Mouse (Mus musculus) T-helper 1 cell (primary cell): ENCODE measurements around the gene Nlrp6.
"Not testable (repeated sequence)": the region's sequence is repeated elsewhere in the genome, so short reads cannot be mapped to it uniquely, and the experiment has no call there.

Experiments used
- in situ Hi-C: fragments of 300-600 bp; cut with MboI, MseI; formaldehyde crosslinking; loops from one replicate; pipeline ENCODE4 v1.15.1; 2025; ENCODE audit warnings: high pct_unique_total_duplicates

Nlrp6 gene

GRCm38 (mm10) chr7:140949824-140950530 lies 29.3 kb downstream of the Nlrp6 start, which contains the start of gene Ifitm5:
TSS of gene Ifitm5 (minus strand) at chr7:140950291.
- in situ Hi-C loops = no loop called here

GRCm38 (mm10) chr7:140951051-140951450 lies 30.3 kb downstream of the Nlrp6 start:
- in situ Hi-C loops = no loop called here

GRCm38 (mm10) chr7:140951765-140952164 lies 31.1 kb downstream of the Nlrp6 start:
- in situ Hi-C loops = no loop called here

GRCm38 (mm10) chr7:140952441-140952840 lies 31.7 kb downstream of the Nlrp6 start:
- in situ Hi-C loops = no loop called here

- in situ Hi-C loops = no loop called here
Observed at GRCm38 (mm10) chr7:140953133-140953532, 32.4 kb downstream of the Nlrp6 start.

GRCm38 (mm10) chr7:140953800-140954732 lies 33.4 kb downstream of the Nlrp6 start:
- in situ Hi-C loops = no loop called here

- in situ Hi-C loops = loop anchor here (5.0 kb wide), 1 partner anchor 93 kb away; no protein-coding TSS in a partner anchor
Observed at GRCm38 (mm10) chr7:140954733-140955071, 34.0 kb downstream of the Nlrp6 start.

- in situ Hi-C loops = loop anchor here (5.0 kb wide), 1 partner anchor 92 kb away; no protein-coding TSS in a partner anchor
Observed at GRCm38 (mm10) chr7:140955342-140955741, 34.6 kb downstream of the Nlrp6 start.

- in situ Hi-C loops = loop anchor here (5.0 kb wide), 1 partner anchor 91 kb away; no protein-coding TSS in a partner anchor
Observed at GRCm38 (mm10) chr7:140955758-140956555, 35.3 kb downstream of the Nlrp6 start, which contains the start of the genes Gm45717 and Ifitm2. TSS of gene Gm45717 (minus strand) at chr7:140955937. TSS of gene Ifitm2 (minus strand) at chr7:140955987.

GRCm38 (mm10) chr7:140956556-140956869 lies 35.8 kb downstream of the Nlrp6 start:
- in situ Hi-C loops = loop anchor here (5.0 kb wide), 1 partner anchor 91 kb away; no protein-coding TSS in a partner anchor

- in situ Hi-C loops = loop anchor here (5.0 kb wide), 1 partner anchor 88 kb away; no protein-coding TSS in a partner anchor
Observed at GRCm38 (mm10) chr7:140959181-140959901, 38.6 kb downstream of the Nlrp6 start.

GRCm38 (mm10) chr7:140960026-140960425 lies 39.3 kb downstream of the Nlrp6 start:
- in situ Hi-C loops = no loop called here

GRCm38 (mm10) chr7:140961416-140961815 lies 40.7 kb downstream of the Nlrp6 start:
- in situ Hi-C loops = no loop called here

GRCm38 (mm10) chr7:140962733-140963132 lies 42.0 kb downstream of the Nlrp6 start:
- in situ Hi-C loops = no loop called here

GRCm38 (mm10) chr7:140966921-140967320 lies 46.2 kb downstream of the Nlrp6 start, which contains the start of gene Ifitm1:
TSS of gene Ifitm1 (plus strand) at chr7:140967221.
- in situ Hi-C loops = no loop called here

- in situ Hi-C loops = no loop called here
Observed at GRCm38 (mm10) chr7:140967862-140968591, 47.3 kb downstream of the Nlrp6 start.

GRCm38 (mm10) chr7:140968710-140969109 lies 48.0 kb downstream of the Nlrp6 start:
- in situ Hi-C loops = not testable (repeated sequence)

GRCm38 (mm10) chr7:140970931-140971330 lies 50.2 kb downstream of the Nlrp6 start:
- in situ Hi-C loops = no loop called here

- in situ Hi-C loops = no loop called here
Observed at GRCm38 (mm10) chr7:140971479-140972171, 50.9 kb downstream of the Nlrp6 start.
